Mouse (Mus musculus) G1E (cell line): ENCODE results near the gene Cygb.

ENCODE experiments used
- CTCF ChIP-seq: IDR thresholded peaks from 2 replicates; pipeline ENCODE4 v1.5.1; 2012; ENCODE audit warnings: low read depth, low read length, inconsistent platforms, mixed read lengths
- GATA2 ChIP-seq: IDR thresholded peaks from 2 replicates; pipeline ENCODE4 v1.6.1; 2012; ENCODE audit warnings: low read depth, low read length, inconsistent platforms, borderline replicate concordance
- POLR2AphosphoS5 ChIP-seq: IDR thresholded peaks from 2 replicates; pipeline ENCODE4 v1.6.1; 2012; ENCODE audit warnings: low read depth, low read length, inconsistent platforms; ENCODE audit not compliant: insufficient replicate concordance
- TAL1 ChIP-seq: conservative IDR thresholded peaks from 2 replicates; pipeline ENCODE4 v1.6.1; 2012; ENCODE audit warnings: low read depth, low read length, inconsistent platforms, mixed read lengths

DNA sequence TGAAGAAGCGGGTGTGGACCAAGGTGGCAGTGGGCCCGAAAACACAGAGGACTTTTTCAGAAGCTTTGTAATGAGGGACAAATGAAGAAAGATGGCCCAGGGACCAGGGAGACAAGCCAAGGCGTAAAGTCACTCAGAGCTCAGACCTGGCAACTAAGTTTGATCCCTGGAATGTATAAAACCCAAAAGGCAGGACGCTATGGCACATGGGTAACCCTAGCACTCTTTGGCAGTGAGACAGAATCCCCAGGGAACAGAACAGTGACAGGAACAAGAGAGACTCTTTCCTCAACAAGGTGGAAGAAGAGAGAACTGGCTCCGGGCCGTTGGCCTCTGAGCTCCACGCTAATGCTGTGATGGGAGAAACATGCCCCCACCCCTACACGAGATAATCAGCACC lies 3.3 kb downstream of the Cygb start:
- TF ChIP-seq CTCF (no peak), TAL1 (no peak), POLR2AphosphoS5 (no peak), GATA2 (no peak)
